Mouse (Mus musculus) lung, postnatal 0 days (tissue): Measurements from ENCODE around the gene Grin2b.

ENCODE experiments used
- CTCF ChIP-seq: IDR thresholded peaks from 2 replicates; pipeline ENCODE4 v1.5.1; 2016; ENCODE audit warnings: antibody characterized with exemption, mild to moderate bottlenecking
- EP300 ChIP-seq: IDR thresholded peaks from 2 replicates; pipeline ENCODE4 v1.6.1; 2016; ENCODE audit warnings: antibody characterized with exemption, mild to moderate bottlenecking, control low read depth

DNA sequence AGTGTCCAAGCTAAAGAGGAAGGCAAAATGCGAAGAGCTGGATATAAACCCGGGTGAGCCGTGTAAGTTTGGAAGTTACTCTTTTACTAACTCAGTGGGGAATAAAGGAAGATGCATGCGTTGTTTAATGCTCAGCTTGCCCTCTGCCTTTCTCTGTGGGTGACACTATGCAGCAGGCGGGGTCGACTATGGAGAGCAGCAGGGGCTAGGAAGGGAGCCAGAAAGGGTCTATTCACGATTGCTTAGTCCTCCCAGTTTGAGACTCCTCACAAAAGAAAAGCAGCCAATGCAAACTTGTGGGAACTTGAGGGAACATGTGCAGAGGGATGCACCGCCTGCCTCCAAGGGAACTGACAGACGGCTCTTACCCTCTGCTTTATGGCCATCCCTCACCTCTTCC lies 211.5 kb downstream of the Grin2b start:
- no peak for TF ChIP-seq CTCF
- no peak for TF ChIP-seq EP300
